14 mouse cellular contexts compared by ENCODE assay signal in the genomic region with DNA sequence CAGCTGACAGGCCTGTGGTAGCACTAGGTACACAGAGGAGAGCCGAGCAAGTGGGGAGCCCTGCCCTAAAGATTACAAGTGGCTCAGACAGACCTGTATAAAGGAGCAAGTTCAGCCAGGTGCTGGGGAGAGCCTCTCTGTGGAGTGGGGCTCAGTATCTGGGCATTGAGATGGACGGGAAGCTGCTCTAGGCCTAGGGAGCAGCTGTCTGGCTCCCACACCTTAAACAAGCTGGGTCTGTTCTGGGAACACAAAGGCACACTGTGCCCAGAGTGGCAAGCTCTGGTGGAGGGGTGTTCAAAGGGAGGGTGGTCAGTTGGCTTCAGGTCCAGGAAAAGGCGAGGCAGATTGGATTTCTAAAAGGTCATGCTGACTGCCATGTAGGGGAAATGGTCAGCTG. TPM values are rescaled to one million over a fixed set of nuclear protein-coding genes. Genes with fewer than 3 reads are reported as not detected.
A peak's percentile ranks its signal among the peaks of the same experiment; 100 is the strongest.
DNase-seq lines count a peak whose midpoint lies in the region; ATAC-seq and TF ChIP-seq lines count a peak whose summit lies in the region.
"Had no signal": no experiment of that assay in that cellular context is flagged by ENCODE, and none has a peak within 500 bp of the region (broad histone marks: within the 10 kb centered on the region; RNA-seq: fewer than 3 reads in every experiment).

No protein-coding gene starts in this region.

- no peaks in the 10 kb centered on the region for H3K9me3 ChIP-seq in liver, embryonic 11.5 days (ENCODE audit: control insufficient read depth, low read length)
- H3K9me3 ChIP-seq: G1E; midbrain, embryonic 12.5 days had no signal

- no peak for TF ChIP-seq POLR2A in liver, adult 2 months (IDR thresholded peaks at IDR 0.05; ENCODE audit: extremely low read depth, insufficient read depth, low read length)
- TF ChIP-seq POLR2A in cortical plate, adult 2 months (IDR thresholded peaks at IDR 0.05; ENCODE audit: extremely low read depth, insufficient read depth, low read length): no peak

- no peaks in the 10 kb centered on the region for H3K27me3 ChIP-seq in liver, adult 2 months (ENCODE audit: control insufficient read depth, insufficient read depth, low read length)
- peaks cover 3% of the 10 kb centered on the region; the same call in 1 of the 2 replicates for H3K27me3 ChIP-seq in liver, embryonic 11.5 days (replicated peaks; ENCODE audit: control insufficient read depth, insufficient read depth, low read length)

- no peak for TF ChIP-seq CTCF in liver, adult 2 months (IDR thresholded peaks at IDR 0.05; ENCODE audit: low read depth, low read length)
- no peak for TF ChIP-seq CTCF in cortical plate, adult 2 months (IDR thresholded peaks at IDR 0.05; ENCODE audit: extremely low read depth, insufficient read depth, low read length)

- no peak overlapping the region for H3K9ac ChIP-seq in liver, adult 2 months (ENCODE audit: low read depth, low read length)
- H3K9ac ChIP-seq in liver, embryonic 11.5 days (ENCODE audit: low read depth, low read length): no peak overlapping the region
- H3K9ac ChIP-seq: midbrain, embryonic 12.5 days had no signal

- peak; percentile 91 for DNase-seq in heart, adult 11 months
- DNase-seq in heart, postnatal 4 days: no peak
- no peak for DNase-seq in liver, adult 2 months (ENCODE audit: extremely low read depth, low read depth, low spot score)
- no peak for DNase-seq in liver, embryonic 11.5 days (ENCODE audit: low spot score)
- DNase-seq in lung, postnatal 25 days (ENCODE audit: low spot score): peak; percentile 26
- DNase-seq in right cerebral cortex, postnatal 14 days: no peak
- no peak for DNase-seq in thymus, postnatal 4 days
- DNase-seq: adrenal gland, postnatal 14 days; heart, postnatal 36 days; right cerebral cortex, postnatal 25 days; thymus, postnatal 14 days had no signal

- H3K79me2 ChIP-seq in liver, adult 2 months (ENCODE audit: control insufficient read depth, insufficient read depth, low read length): no peaks in the 10 kb centered on the region

- H3K36me3 ChIP-seq in liver, adult 2 months (ENCODE audit: control insufficient read depth, insufficient read depth, low read length): no peaks in the 10 kb centered on the region
- no peaks in the 10 kb centered on the region for H3K36me3 ChIP-seq in liver, embryonic 11.5 days (ENCODE audit: control insufficient read depth, insufficient read depth, low read length)
- H3K36me3 ChIP-seq: G1E; midbrain, embryonic 12.5 days had no signal

- 65% methylated on average over 3 of the region's 3 CpGs for WGBS in liver, adult 2 months
- 62% methylated on average over 3 of the region's 3 CpGs for WGBS in liver, embryonic 11.5 days

- ATAC-seq in liver, embryonic 11.5 days (replicated peaks; ENCODE audit: low FRiP score): no peak

- H3K4me2 ChIP-seq in liver, embryonic 11.5 days: no peak overlapping the region
- H3K4me2 ChIP-seq: midbrain, embryonic 12.5 days had no signal

- peak overlapping the region; percentile 52; the same call in 1 of the 2 replicates for H3K27ac ChIP-seq in liver, adult 2 months (replicated peaks; ENCODE audit: insufficient read depth, low read depth, low read length)
- H3K27ac ChIP-seq in liver, embryonic 11.5 days (ENCODE audit: low read depth, low read length): no peak overlapping the region
- no peak overlapping the region for H3K27ac ChIP-seq in cortical plate, adult 2 months (ENCODE audit: insufficient read depth, low read length)
- H3K27ac ChIP-seq: midbrain, embryonic 12.5 days had no signal

- peaks cover 26% of the 10 kb centered on the region for H3K4me1 ChIP-seq in liver, adult 2 months (ENCODE audit: control insufficient read depth, insufficient read depth, low read length)
- no peaks in the 10 kb centered on the region for H3K4me1 ChIP-seq in liver, embryonic 11.5 days (replicated peaks; ENCODE audit: control insufficient read depth, insufficient read depth, low read length)
- H3K4me1 ChIP-seq in cortical plate, adult 2 months (ENCODE audit: control insufficient read depth, insufficient read depth, low read length): no peaks in the 10 kb centered on the region

- H3K4me3 ChIP-seq in liver, adult 2 months (ENCODE audit: insufficient read depth, low read depth, low read length): no peak overlapping the region
- H3K4me3 ChIP-seq in liver, embryonic 11.5 days (ENCODE audit: low read depth, low read length): no peak overlapping the region
- 0 out of 2 replicates have a peak overlapping the region, but pooled peaks have one; percentile 2 for H3K4me3 ChIP-seq in cortical plate, adult 2 months (ENCODE audit: insufficient read depth, low read length)
- H3K4me3 ChIP-seq: midbrain, embryonic 12.5 days had no signal

RNA-seq across cellular contexts. Expression of a gene that starts 12.8 kb away (rescaled TPM):
- total RNA-seq in heart, postnatal 4 days (2021): 1 to 10 TPM; 1.7 to 2.1 TPM
- 0.27 TPM in 1 of 2 replicates, not detected in the other for total RNA-seq in liver, adult 2 months (2014; rRNA removed)
- polyA plus RNA-seq in liver, adult 2 months (2012; rRNA removed): not detected in 2 replicates
- 0.08 and 0.53 TPM in 2 replicates for polyA plus RNA-seq in liver, embryonic 11.5 days (2014; fragmentation: Nextera tagmentation; extraction: Ambion mirVana)
- polyA plus RNA-seq in cortical plate, adult 2 months (2012; rRNA removed): 498 and 520 TPM in 2 replicates
- polyA plus RNA-seq: G1E had no signal

RNA-seq across cellular contexts. Expression of a gene that starts 45.9 kb away (rescaled TPM):
- not detected for total RNA-seq in heart, postnatal 4 days (2021)
- 213 and 244 TPM in 2 replicates for total RNA-seq in liver, adult 2 months (2014; rRNA removed)
- polyA plus RNA-seq in liver, adult 2 months (2012; rRNA removed): 301 and 313 TPM in 2 replicates
- 1.0 and 1.2 TPM in 2 replicates for polyA plus RNA-seq in liver, embryonic 11.5 days (2014; fragmentation: Nextera tagmentation; extraction: Ambion mirVana)
- 0.06 TPM in 2 replicates for polyA plus RNA-seq in cortical plate, adult 2 months (2012; rRNA removed)
- total RNA-seq: G1E had no signal
- polyA plus RNA-seq: G1E; midbrain, embryonic 12.5 days had no signal

Comparison
In these comparisons a context has a peak if more than half of its experiments do, and no peak if none do; other contexts are left out.
1. DNase-seq: peak in heart, adult 11 months (single experiment) and lung, postnatal 25 days (single experiment); none in heart, postnatal 4 days (single experiment), liver, adult 2 months (single experiment), liver, embryonic 11.5 days (single experiment), right cerebral cortex, postnatal 14 days (single experiment) and thymus, postnatal 4 days (single experiment).
2. RNA of a gene that starts 45.9 kb away (polyA plus RNA-seq): 301 to 313 TPM in liver, adult 2 months; 1.0 to 1.2 TPM in liver, embryonic 11.5 days and 0.06 TPM in cortical plate, adult 2 months; every median in the first group is over 100 times any median in the second.
3. RNA of a gene that starts 12.8 kb away (polyA plus RNA-seq): 498 to 520 TPM in cortical plate, adult 2 months; 0.08 to 0.53 TPM in liver, embryonic 11.5 days and not detected in liver, adult 2 months; every median in the first group is over 100 times any median in the second.